Mouse (Mus musculus): Measurements from ENCODE around the gene Celf1. TPM values are rescaled to one million over a fixed set of nuclear protein-coding genes. Genes with fewer than 3 reads are reported as not detected.

Celf1 gene
- polyA plus RNA-seq, 1 experiment: 27.1 TPM

DNA sequence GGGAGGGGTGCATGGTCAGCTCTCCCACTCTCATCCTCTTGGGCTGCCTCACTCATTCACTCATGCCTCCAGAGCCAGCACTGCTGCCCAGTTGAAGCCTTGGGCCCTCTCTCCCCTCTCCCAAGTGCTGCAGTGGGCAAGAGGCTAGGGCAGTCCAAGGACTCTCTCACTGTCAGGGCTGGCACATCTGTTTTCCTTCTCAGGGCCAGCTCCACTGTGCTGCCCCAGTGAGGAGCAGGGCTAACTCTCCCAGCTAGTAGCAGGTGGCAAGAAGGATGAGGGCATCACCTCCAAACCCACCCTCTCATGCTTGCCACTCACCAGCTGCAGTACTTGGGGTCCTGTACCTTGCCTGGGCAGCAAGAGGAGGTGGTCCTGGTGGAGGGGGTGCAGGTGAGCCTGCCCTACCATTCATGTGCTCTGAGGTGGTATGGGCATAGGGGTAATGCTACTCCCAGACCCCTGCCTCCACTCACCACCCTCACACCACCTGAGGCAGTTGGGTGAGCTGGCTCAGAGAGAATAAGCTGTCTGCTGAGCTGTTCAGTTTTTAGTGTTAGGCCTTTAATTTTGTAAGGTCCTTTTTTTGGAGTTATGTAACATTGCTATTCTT, 10.5 kb downstream of the Celf1 start:
- no peak overlapping the region for H3K4me2 ChIP-seq (ENCODE audit: low read depth)
- TF ChIP-seq SRF (IDR thresholded peaks at IDR 0.05; ENCODE audit: control insufficient read depth, insufficient read length, low read depth) (no peak), USF1 (IDR thresholded peaks at IDR 0.05; ENCODE audit: low read depth) (no peak), MYOD1 (IDR thresholded peaks at IDR 0.05; ENCODE audit: control insufficient read depth in 1 of 3, insufficient read length in 2 of 3, low read depth in 2 of 3) (no peak), REST (IDR thresholded peaks at IDR 0.05; ENCODE audit: insufficient read depth, insufficient read length) (no peak), MYOG (IDR thresholded peaks at IDR 0.05; ENCODE audit: control insufficient read depth in 1 of 3, insufficient read depth in 1 of 3, insufficient read length in 2 of 3, low read depth in 2 of 3) (no peak)
- H3K79me2 ChIP-seq (ENCODE audit: control insufficient read depth, insufficient read depth): peaks cover 100% of the 10 kb centered on the region
- no peak overlapping the region for H3ac ChIP-seq (ENCODE audit: control insufficient read depth, insufficient read length)
- no peaks in the 10 kb centered on the region for H3K36me3 ChIP-seq (ENCODE audit: control insufficient read depth, insufficient read depth)
- H3K4me3 ChIP-seq: no peak overlapping the region
- H3K27me3 ChIP-seq (ENCODE audit: control insufficient read depth, insufficient read depth, insufficient read length): no peaks in the 10 kb centered on the region

DNA sequence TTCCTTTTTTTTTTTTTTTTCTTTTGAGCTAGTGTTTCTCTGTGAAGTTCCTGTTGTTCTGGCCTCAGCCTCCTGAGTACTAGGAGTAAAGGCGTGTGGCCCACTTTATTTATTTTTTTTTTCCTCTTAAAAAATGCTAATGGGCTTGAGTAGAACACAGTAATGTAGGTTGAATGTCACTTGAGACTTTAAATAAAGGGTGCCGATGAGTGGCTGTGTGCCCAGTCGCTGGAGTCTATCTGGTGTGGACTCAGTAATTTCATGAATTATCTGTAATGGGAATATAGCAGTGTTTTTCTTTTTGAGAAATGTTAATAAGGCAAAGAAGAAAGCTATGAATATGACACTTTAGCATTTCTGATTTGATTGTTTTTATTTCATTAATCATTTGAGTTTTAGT, 13.3 kb downstream of the Celf1 start:
- Histone ChIP-seq H3K79me2 (ENCODE audit: control insufficient read depth, insufficient read depth) (peaks cover 100% of the 10 kb centered on the region), H3ac (ENCODE audit: control insufficient read depth, insufficient read length) (no peak overlapping the region), H3K4me2 (ENCODE audit: low read depth) (no peak overlapping the region), H3K27me3 (ENCODE audit: control insufficient read depth, insufficient read depth, insufficient read length) (no peaks in the 10 kb centered on the region), H3K4me3 (no peak overlapping the region), H3K36me3 (ENCODE audit: control insufficient read depth, insufficient read depth) (peaks cover 4% of the 10 kb centered on the region)
- no peak for TF ChIP-seq USF1 (IDR thresholded peaks at IDR 0.05; ENCODE audit: low read depth)
- no peak for TF ChIP-seq MYOD1 (IDR thresholded peaks at IDR 0.05; ENCODE audit: control insufficient read depth in 1 of 3, insufficient read length in 2 of 3, low read depth in 2 of 3)

DNA sequence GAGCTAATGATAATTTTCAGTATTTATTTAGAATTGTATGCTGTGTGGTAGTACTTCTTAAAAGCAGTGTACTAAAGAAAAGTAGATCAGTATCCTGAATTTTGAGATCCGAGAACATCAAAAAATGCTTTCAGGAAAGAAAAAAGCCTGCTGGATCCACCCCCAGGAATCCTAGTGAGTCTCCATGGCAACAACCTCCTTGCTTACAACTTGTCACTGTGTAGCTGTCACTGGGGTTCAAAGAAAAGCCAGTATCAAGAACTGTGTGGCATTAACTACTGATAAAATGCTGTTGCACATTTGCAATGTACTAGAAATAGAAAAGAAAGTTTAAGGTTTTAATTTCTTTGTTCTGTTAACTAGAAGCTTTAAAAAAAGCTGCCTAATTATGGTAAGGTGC, 15.9 kb downstream of the Celf1 start:
- peaks cover 100% of the 10 kb centered on the region for H3K79me2 ChIP-seq (ENCODE audit: control insufficient read depth, insufficient read depth)
- no peak overlapping the region for H3K4me2 ChIP-seq (ENCODE audit: low read depth)
- H3K4me3 ChIP-seq: no peak overlapping the region
- H3ac ChIP-seq (ENCODE audit: control insufficient read depth, insufficient read length): no peak overlapping the region
- no peaks in the 10 kb centered on the region for H3K27me3 ChIP-seq (ENCODE audit: control insufficient read depth, insufficient read depth, insufficient read length)
- TF ChIP-seq E2F4 (IDR thresholded peaks at IDR 0.05; ENCODE audit: insufficient read depth): no peak
- peaks cover 4% of the 10 kb centered on the region for H3K36me3 ChIP-seq (ENCODE audit: control insufficient read depth, insufficient read depth)

GRCm38 (mm10) chr2:90958856-90959255, 18.7 kb downstream of the Celf1 start:
- Histone ChIP-seq H3K27me3 (ENCODE audit: control insufficient read depth, insufficient read depth, insufficient read length) (no peaks in the 10 kb centered on the region), H3K4me3 (no peak overlapping the region)

DNA sequence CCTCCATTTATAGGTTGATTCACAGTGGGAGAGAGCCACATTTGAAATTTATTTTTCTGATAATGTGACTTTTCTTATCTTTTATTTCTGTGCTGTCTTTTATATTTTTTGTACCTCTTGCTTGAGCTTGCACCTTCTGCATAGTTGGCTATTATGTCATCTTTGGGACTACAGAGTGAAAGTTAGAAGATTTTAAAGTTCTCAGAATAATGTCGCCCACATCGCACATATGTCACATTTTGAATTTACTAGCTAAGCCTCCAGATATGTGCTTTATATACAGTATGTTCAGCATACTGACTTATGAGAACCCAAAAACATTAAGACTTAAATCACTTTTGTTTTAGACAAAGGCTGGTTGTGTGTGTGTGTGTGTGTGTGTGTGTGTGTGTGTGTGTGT, 19.8 kb downstream of the Celf1 start:
- no peak overlapping the region for H3K4me2 ChIP-seq (ENCODE audit: low read depth)

More at GRCm38 (mm10) chr2:90958856-90959255, 18.7 kb downstream of the Celf1 start:
- peaks cover 100% of the 10 kb centered on the region for H3K79me2 ChIP-seq (ENCODE audit: control insufficient read depth, insufficient read depth)
- no peak overlapping the region for H3ac ChIP-seq (ENCODE audit: control insufficient read depth, insufficient read length)
- no peak for TF ChIP-seq POLR2AphosphoS2 (IDR thresholded peaks at IDR 0.05; ENCODE audit: insufficient read length, low read depth)
- no peak for TF ChIP-seq TCF12 (IDR thresholded peaks at IDR 0.05; ENCODE audit: insufficient read depth, poor library complexity, severe bottlenecking)
- TF ChIP-seq MYOG (IDR thresholded peaks at IDR 0.05; ENCODE audit: control insufficient read depth in 1 of 3, insufficient read depth in 1 of 3, insufficient read length in 2 of 3, low read depth in 2 of 3): no peak
- peaks cover 4% of the 10 kb centered on the region for H3K36me3 ChIP-seq (ENCODE audit: control insufficient read depth, insufficient read depth)
- no peak overlapping the region for H3K4me2 ChIP-seq (ENCODE audit: low read depth)

GRCm38 (mm10) chr2:90963304-90963703, 23.1 kb downstream of the Celf1 start:
- H3K27me3 ChIP-seq (ENCODE audit: control insufficient read depth, insufficient read depth, insufficient read length): no peaks in the 10 kb centered on the region
- H3K4me2 ChIP-seq (ENCODE audit: low read depth): no peak overlapping the region
- no peak overlapping the region for H3ac ChIP-seq (ENCODE audit: control insufficient read depth, insufficient read length)
- H3K79me2 ChIP-seq (ENCODE audit: control insufficient read depth, insufficient read depth): peaks cover 99% of the 10 kb centered on the region
- TF ChIP-seq E2F4 (IDR thresholded peaks at IDR 0.05; ENCODE audit: insufficient read depth): no peak
- TF ChIP-seq TCF12 (IDR thresholded peaks at IDR 0.05; ENCODE audit: insufficient read depth, poor library complexity, severe bottlenecking): no peak
- no peak for TF ChIP-seq MYOG (IDR thresholded peaks at IDR 0.05; ENCODE audit: control insufficient read depth in 1 of 3, insufficient read depth in 1 of 3, insufficient read length in 2 of 3, low read depth in 2 of 3)
- TF ChIP-seq USF1 (IDR thresholded peaks at IDR 0.05; ENCODE audit: low read depth): no peak
- no peak for TF ChIP-seq TCF3 (IDR thresholded peaks at IDR 0.05; ENCODE audit: insufficient read length, low read depth)
- TF ChIP-seq POLR2A (IDR thresholded peaks at IDR 0.05; ENCODE audit: insufficient read length, low read depth): no peak
- TF ChIP-seq POLR2AphosphoS2 (IDR thresholded peaks at IDR 0.05; ENCODE audit: insufficient read length, low read depth): no peak
- no peak for TF ChIP-seq MYOD1 (IDR thresholded peaks at IDR 0.05; ENCODE audit: control insufficient read depth in 1 of 3, insufficient read length in 2 of 3, low read depth in 2 of 3)
- TF ChIP-seq REST (IDR thresholded peaks at IDR 0.05; ENCODE audit: insufficient read depth, insufficient read length): no peak
- TF ChIP-seq SRF (IDR thresholded peaks at IDR 0.05; ENCODE audit: control insufficient read depth, insufficient read length, low read depth): no peak
- TF ChIP-seq CEBPB (IDR thresholded peaks at IDR 0.05; ENCODE audit: insufficient read depth, poor library complexity, severe bottlenecking): no peak
- no peak overlapping the region for H3K4me3 ChIP-seq
- H3K36me3 ChIP-seq (ENCODE audit: control insufficient read depth, insufficient read depth): peaks cover 6% of the 10 kb centered on the region

More for the DNA sequence above, 19.8 kb downstream of the Celf1 start:
- Histone ChIP-seq H3K27me3 (ENCODE audit: control insufficient read depth, insufficient read depth, insufficient read length) (no peaks in the 10 kb centered on the region), H3K79me2 (ENCODE audit: control insufficient read depth, insufficient read depth) (peaks cover 99% of the 10 kb centered on the region), H3K4me3 (no peak overlapping the region), H3K36me3 (ENCODE audit: control insufficient read depth, insufficient read depth) (peaks cover 4% of the 10 kb centered on the region), H3ac (ENCODE audit: control insufficient read depth, insufficient read length) (no peak overlapping the region)
- TF ChIP-seq MAX (IDR thresholded peaks at IDR 0.05; ENCODE audit: low read depth): no peak

All from myocyte (in vitro differentiated cells).